Comparison of ENCODE assay signal across 16 mouse cellular contexts in the genomic region with DNA sequence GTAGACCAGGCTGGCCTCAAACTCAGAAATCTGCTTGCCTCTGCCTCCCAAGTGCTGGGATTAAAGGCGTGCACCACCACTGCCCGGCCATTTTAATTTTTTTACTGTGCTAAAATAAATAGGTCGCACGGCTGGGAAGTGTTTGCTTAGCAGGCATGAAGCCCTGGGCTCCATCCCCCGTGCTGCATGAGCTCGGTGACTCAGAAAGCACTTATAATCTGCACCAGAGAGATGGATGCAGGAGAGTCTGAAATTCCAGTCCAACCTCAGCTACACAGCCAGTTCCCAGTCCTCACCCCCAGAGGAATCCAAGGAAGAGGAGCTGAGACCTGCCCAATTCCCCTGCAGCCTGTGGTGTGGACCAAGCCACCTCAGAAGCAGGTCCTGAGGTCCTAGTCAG.
"Had no signal": no experiment of that assay in that cellular context is flagged by ENCODE, and none has a peak within 500 bp of the region (broad histone marks: within the 10 kb centered on the region; RNA-seq: fewer than 3 reads in every experiment).

No protein-coding gene starts in this region.

- H3K9me3 ChIP-seq: limb, embryonic 10.5 days; limb, embryonic 13.5 days; liver, embryonic 12.5 days; liver, embryonic 15.5 days; lung, embryonic 15.5 days had no signal

- H3K4me3 ChIP-seq: layer of hippocampus, adult 2 months; limb, embryonic 10.5 days; limb, embryonic 13.5 days; liver, embryonic 12.5 days; liver, embryonic 15.5 days; lung, embryonic 15.5 days had no signal

- H3K9ac ChIP-seq: limb, embryonic 13.5 days; liver, embryonic 12.5 days; liver, embryonic 15.5 days; lung, embryonic 15.5 days had no signal

- H3K4me1 ChIP-seq: liver, embryonic 15.5 days; lung, embryonic 15.5 days had no signal

- H3K4me2 ChIP-seq: limb, embryonic 13.5 days; liver, embryonic 12.5 days; liver, embryonic 15.5 days; lung, embryonic 15.5 days; midbrain, embryonic 11.5 days had no signal

- H3K36me3 ChIP-seq: limb, embryonic 10.5 days; limb, embryonic 13.5 days; liver, embryonic 12.5 days; liver, embryonic 15.5 days; lung, embryonic 15.5 days had no signal

- DNase-seq: kidney, adult 2 months; kidney, postnatal 25 days; layer of hippocampus, adult 9-11 months; liver; midbrain, embryonic 14.5 days; thymus, adult 2 months; thymus, postnatal 25 days had no signal

- H3K27ac ChIP-seq: kidney, postnatal 0 days; layer of hippocampus, adult 2 months; limb, embryonic 10.5 days; limb, embryonic 13.5 days; liver, embryonic 12.5 days; liver, embryonic 15.5 days; lung, embryonic 15.5 days had no signal

- ATAC-seq: intestine, postnatal 0 days; liver, embryonic 12.5 days had no signal
